8 mouse cellular contexts compared by ENCODE assay signal in the genomic region with DNA sequence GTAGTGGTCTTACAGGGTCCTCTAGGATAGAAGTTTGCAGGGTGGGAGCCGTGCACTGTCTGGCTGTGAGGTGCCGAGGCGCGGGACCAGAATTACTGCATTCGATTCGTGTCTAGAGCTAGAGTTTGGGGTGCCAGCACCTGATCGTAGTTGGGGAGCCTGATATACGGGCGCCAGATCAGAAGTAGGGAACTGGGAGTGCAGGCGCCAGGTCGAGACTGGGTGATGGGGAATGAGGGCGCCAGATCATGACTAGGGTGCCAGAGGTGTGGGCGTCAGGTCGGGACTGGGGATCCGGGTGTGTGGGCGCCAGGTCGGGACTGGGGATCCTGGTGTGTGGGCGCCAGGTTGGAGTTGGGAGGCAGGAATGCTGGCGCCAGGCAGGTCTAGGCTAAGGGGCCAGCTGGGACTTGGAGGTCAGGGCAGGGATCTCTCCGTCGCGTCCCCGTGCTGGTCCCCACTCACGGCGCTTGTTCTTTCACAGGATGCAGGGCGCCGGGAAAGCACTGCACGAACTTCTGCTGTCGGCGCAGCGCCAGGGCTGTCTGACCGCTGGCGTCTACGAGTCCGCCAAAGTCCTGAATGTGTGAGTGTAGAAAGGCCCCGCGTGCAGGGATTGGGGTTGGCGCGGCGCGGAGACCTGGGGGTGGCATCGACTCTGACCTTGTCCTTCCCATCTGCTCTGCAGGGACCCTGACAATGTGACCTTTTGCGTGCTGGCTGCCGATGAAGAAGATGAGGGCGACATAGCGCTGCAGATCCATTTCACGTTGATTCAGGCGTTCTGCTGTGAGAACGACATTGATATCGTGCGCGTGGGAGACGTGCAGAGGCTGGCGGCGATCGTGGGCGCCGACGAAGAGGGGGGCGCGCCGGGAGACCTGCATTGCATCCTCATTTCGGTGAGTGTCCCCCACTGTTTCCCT. TPM values are rescaled to one million over a fixed set of nuclear protein-coding genes. Genes with fewer than 3 reads are reported as not detected.
DNase-seq lines count a peak whose midpoint lies in the region; ATAC-seq and TF ChIP-seq lines count a peak whose summit lies in the region.

No protein-coding gene starts in this region.

- H3K9me3 ChIP-seq in hindbrain, embryonic 15.5 days, result no peaks in the 10 kb centered on the region

- peaks cover 58% of the 10 kb centered on the region for H3K4me1 ChIP-seq in hindbrain, embryonic 15.5 days (replicated peaks)

- ATAC-seq in hindbrain, embryonic 15.5 days (ENCODE audit: low FRiP score, low read depth), result peak; percentile 43

- DNase-seq in Muller cell, postnatal 12 days (ENCODE audit: inconsistent ontology term), result peak; percentile 77
- DNase-seq in cerebellum, postnatal 10 days, result peak; percentile 83 to 85
- peak; percentile 72 for DNase-seq in frontal cortex, postnatal 36 days (ENCODE audit: low spot score in 2 of 2)
- peak; percentile 53 to 66 for DNase-seq in left cerebral cortex, adult 2 months (ENCODE audit: extremely low spot score in 1 of 2, low spot score in 2 of 2)
- peak; percentile 76 to 81 for DNase-seq in lung, postnatal 4 days
- peak; percentile 86 for DNase-seq in right cerebral cortex, postnatal 10 days (ENCODE audit: low spot score in 2 of 2)
- peak; percentile 76 for DNase-seq in urinary bladder, postnatal 14 days (ENCODE audit: low spot score)

- H3K9ac ChIP-seq in hindbrain, embryonic 15.5 days, result peak overlapping the region; percentile 59

- under 1% methylated on average over 63 of the region's 63 CpGs for WGBS in hindbrain, embryonic 15.5 days

- no peak for TF ChIP-seq CTCF in left cerebral cortex, adult 2 months (IDR thresholded peaks at IDR 0.05)

- peak overlapping the region; percentile 55 for H3K4me3 ChIP-seq in hindbrain, embryonic 15.5 days
- peak overlapping the region; percentile 93 for H3K4me3 ChIP-seq in left cerebral cortex, adult 2 months

- peaks cover 15% of the 10 kb centered on the region for H3K27me3 ChIP-seq in hindbrain, embryonic 15.5 days

- H3K36me3 ChIP-seq in hindbrain, embryonic 15.5 days, result no peaks in the 10 kb centered on the region

- peak overlapping the region; percentile 100 for H3K4me2 ChIP-seq in hindbrain, embryonic 15.5 days

- intact Hi-C loops in left cerebral cortex, adult 2 months (cut with DNase I), result loop anchor here (1.0 to 5.0 kb wide), 4 partner anchors 126 to 307 kb away; no protein-coding TSS in a partner anchor

- peak overlapping the region; percentile 87 for H3K27ac ChIP-seq in hindbrain, embryonic 15.5 days (replicated peaks)
- peak overlapping the region; percentile 90 for H3K27ac ChIP-seq in left cerebral cortex, adult 2 months

RNA-seq across cellular contexts. Expression of a gene that starts 0.7 kb away (rescaled TPM):
- polyA plus RNA-seq in hindbrain, embryonic 15.5 days (2015; fragmentation: Nextera tagmentation; extraction: Ambion mirVana), result 57.9 and 89.0 TPM in 2 replicates
- total RNA-seq in left cerebral cortex, adult 2 months (2021), result 10 to 100 TPM; 16.7 to 29.3 TPM

RNA-seq across cellular contexts. Expression of a gene that starts 53.6 kb away (rescaled TPM):
- 14.3 and 14.8 TPM in 2 replicates for polyA plus RNA-seq in hindbrain, embryonic 15.5 days (2015; fragmentation: Nextera tagmentation; extraction: Ambion mirVana)
- total RNA-seq in left cerebral cortex, adult 2 months (2021), result 10 to 100 TPM; 69.0 to 83.6 TPM

Comparison
In these comparisons a context has a peak if more than half of its experiments do, and no peak if none do; other contexts are left out.
1. Peak in every context shown above with its lines: DNase-seq, ATAC-seq, H3K4me3 ChIP-seq and H3K27ac ChIP-seq.